Mouse (Mus musculus) lung, adult 2 months (tissue): ENCODE results near the gene Alox12.

Experiments used
- CTCF ChIP-seq: fragments of 200-500 bp; IDR thresholded peaks from 2 replicates; pipeline ENCODE4 v1.5.1; 2011; ENCODE audit warnings: mild to moderate bottlenecking, low read length, control low read depth; ENCODE audit not compliant: insufficient read depth
- POLR2A ChIP-seq: fragments of 200-500 bp; IDR thresholded peaks from 2 replicates; pipeline ENCODE4 v1.6.1; 2011; ENCODE audit warnings: low read depth, mild to moderate bottlenecking, control low read depth, low read length, borderline replicate concordance; ENCODE audit errors: extremely low read depth

- TF ChIP-seq POLR2A (no peak), CTCF (no peak)
These were observed 16.5 kb upstream of the Alox12 start for GRCm38 (mm10) chr11:70271641-70272040.
